Comparison of ENCODE assay signal across 24 mouse cellular contexts in genomic region chr3:115049060-115049459, GRCm38 (mm10).
A peak's percentile ranks its signal among the peaks of the same experiment; 100 is the strongest.
DNase-seq lines count a peak whose midpoint lies in the region; ATAC-seq and TF ChIP-seq lines count a peak whose summit lies in the region.
"Had no signal": no experiment of that assay in that cellular context is flagged by ENCODE, and none has a peak within 500 bp of the region (broad histone marks: within the 10 kb centered on the region; RNA-seq: fewer than 3 reads in every experiment).

No protein-coding gene starts in this region.

- H3K27me3 ChIP-seq in neural tube, embryonic 11.5 days (ENCODE audit: control insufficient read depth, insufficient read depth, low read length): no peaks in the 10 kb centered on the region
- no peaks in the 10 kb centered on the region for H3K27me3 ChIP-seq in myocyte (ENCODE audit: control insufficient read depth, insufficient read depth, insufficient read length)
- no peaks in the 10 kb centered on the region for H3K27me3 ChIP-seq in midbrain, embryonic 10.5 days (ENCODE audit: low read depth, poor library complexity, severe bottlenecking)
- H3K27me3 ChIP-seq: embryonic facial prominence, embryonic 12.5 days; embryonic facial prominence, embryonic 15.5 days; forebrain, embryonic 12.5 days; forebrain, embryonic 15.5 days; heart, embryonic 13.5 days; Patski had no signal

- TF ChIP-seq POLR2A in myocyte (IDR thresholded peaks at IDR 0.05; ENCODE audit: insufficient read length, low read depth): no peak

- H3K36me3 ChIP-seq in neural tube, embryonic 11.5 days (ENCODE audit: control insufficient read depth, insufficient read depth, low read length): no peaks in the 10 kb centered on the region
- no peaks in the 10 kb centered on the region for H3K36me3 ChIP-seq in myocyte (ENCODE audit: control insufficient read depth, insufficient read depth)
- no peaks in the 10 kb centered on the region for H3K36me3 ChIP-seq in midbrain, embryonic 10.5 days
- H3K36me3 ChIP-seq: embryonic facial prominence, embryonic 12.5 days; embryonic facial prominence, embryonic 15.5 days; forebrain, embryonic 12.5 days; forebrain, embryonic 15.5 days; heart, embryonic 10.5 days; heart, embryonic 13.5 days had no signal

- DNase-seq in neural tube, embryonic 11.5 days (ENCODE audit: low spot score): no peak
- no peak for DNase-seq in neural tube, embryonic 10.5 days (ENCODE audit: extremely low spot score, low spot score)
- DNase-seq in Muller cell, postnatal 12 days (ENCODE audit: inconsistent ontology term): peak; percentile 81
- no peak for DNase-seq in MN1 (ENCODE audit: low spot score)
- DNase-seq in midbrain, embryonic 10.5 days (ENCODE audit: low spot score): no peak
- DNase-seq: adrenal gland, postnatal 10 days; cerebellum, adult 11 months; cerebellum, adult 2 months; cerebellum, adult 9-11 months; cerebellum, postnatal 25 days; gastrocnemius, postnatal 25 days; heart, adult 18-20 months; heart, postnatal 14 days; heart, postnatal 4 days had no signal

- no peaks in the 10 kb centered on the region for H3K79me2 ChIP-seq in myocyte (ENCODE audit: control insufficient read depth, insufficient read depth)

- 90% methylated on average over 5 of the region's 5 CpGs for WGBS in neural tube, embryonic 11.5 days
- WGBS in midbrain, embryonic 10.5 days: 88% methylated on average over 5 of the region's 5 CpGs

- H3K9me3 ChIP-seq in neural tube, embryonic 11.5 days (ENCODE audit: control insufficient read depth, low read length): no peaks in the 10 kb centered on the region
- H3K9me3 ChIP-seq in midbrain, embryonic 10.5 days (replicated peaks): no peaks in the 10 kb centered on the region
- H3K9me3 ChIP-seq: embryonic facial prominence, embryonic 12.5 days; embryonic facial prominence, embryonic 15.5 days; forebrain, embryonic 12.5 days; forebrain, embryonic 15.5 days; heart, embryonic 10.5 days; heart, embryonic 13.5 days had no signal

- H3K27ac ChIP-seq in neural tube, embryonic 11.5 days (ENCODE audit: low read depth, low read length): no peak overlapping the region
- H3K27ac ChIP-seq in midbrain, embryonic 10.5 days (replicated peaks): no peak overlapping the region
- H3K27ac ChIP-seq: embryonic facial prominence, embryonic 12.5 days; embryonic facial prominence, embryonic 15.5 days; forebrain, embryonic 12.5 days; forebrain, embryonic 15.5 days; heart, embryonic 10.5 days; heart, embryonic 13.5 days; hindbrain, embryonic 14.5 days had no signal

- ATAC-seq in neural tube, embryonic 11.5 days (ENCODE audit: insufficient read depth, low FRiP score, low TSS enrichment): peak; percentile 7; the same call in 1 of the 2 replicates
- ATAC-seq: forebrain, embryonic 15.5 days; intestine, postnatal 0 days; Patski had no signal

- no peak overlapping the region for H3K4me3 ChIP-seq in neural tube, embryonic 11.5 days (ENCODE audit: low read depth, low read length)
- no peak overlapping the region for H3K4me3 ChIP-seq in myocyte
- no peak overlapping the region for H3K4me3 ChIP-seq in midbrain, embryonic 10.5 days
- H3K4me3 ChIP-seq: embryonic facial prominence, embryonic 12.5 days; embryonic facial prominence, embryonic 15.5 days; forebrain, embryonic 12.5 days; forebrain, embryonic 15.5 days; heart, embryonic 10.5 days; heart, embryonic 13.5 days had no signal

- no peak overlapping the region for H3K4me2 ChIP-seq in neural tube, embryonic 11.5 days (ENCODE audit: low read depth)
- H3K4me2 ChIP-seq in myocyte (ENCODE audit: low read depth): no peak overlapping the region
- H3K4me2 ChIP-seq: embryonic facial prominence, embryonic 12.5 days; embryonic facial prominence, embryonic 15.5 days; forebrain, embryonic 12.5 days; forebrain, embryonic 15.5 days; heart, embryonic 13.5 days; hindbrain, embryonic 14.5 days had no signal

- no peak overlapping the region for H3K9ac ChIP-seq in neural tube, embryonic 11.5 days (ENCODE audit: low read length)
- H3K9ac ChIP-seq: embryonic facial prominence, embryonic 12.5 days; embryonic facial prominence, embryonic 15.5 days; forebrain, embryonic 12.5 days; forebrain, embryonic 15.5 days; heart, embryonic 13.5 days; hindbrain, embryonic 14.5 days had no signal

- H3K4me1 ChIP-seq in neural tube, embryonic 11.5 days (ENCODE audit: control insufficient read depth, insufficient read depth, low read length): no peaks in the 10 kb centered on the region
- H3K4me1 ChIP-seq in midbrain, embryonic 10.5 days: no peaks in the 10 kb centered on the region
- H3K4me1 ChIP-seq: embryonic facial prominence, embryonic 12.5 days; embryonic facial prominence, embryonic 15.5 days; forebrain, embryonic 12.5 days; forebrain, embryonic 15.5 days; heart, embryonic 10.5 days; heart, embryonic 13.5 days had no signal

- no peak overlapping the region for H3ac ChIP-seq in myocyte (ENCODE audit: control insufficient read depth, insufficient read length)

TF ChIP-seq in myocyte, 11 proteins besides CTCF, POLR2A, EP300 and RAD21:
- TF ChIP-seq USF1 (IDR thresholded peaks at IDR 0.05; ENCODE audit: low read depth): peak; percentile 58
- TF ChIP-seq REST (IDR thresholded peaks at IDR 0.05; ENCODE audit: insufficient read depth, insufficient read length): no peak
- TF ChIP-seq E2F4 (IDR thresholded peaks at IDR 0.05; ENCODE audit: insufficient read depth): no peak
- TF ChIP-seq MYOD1 (IDR thresholded peaks at IDR 0.05; ENCODE audit: control insufficient read depth in 1 of 3, insufficient read length in 2 of 3, low read depth in 2 of 3): no peak
